Mouse (Mus musculus) lung, postnatal 0 days (tissue): ENCODE measurements around the gene Pipox.

Experiments
- CTCF ChIP-seq: IDR thresholded peaks from 2 replicates; pipeline ENCODE4 v1.5.1; 2016; ENCODE audit warnings: antibody characterized with exemption, mild to moderate bottlenecking
- EP300 ChIP-seq: IDR thresholded peaks from 2 replicates; pipeline ENCODE4 v1.6.1; 2016; ENCODE audit warnings: antibody characterized with exemption, mild to moderate bottlenecking, control low read depth

DNA sequence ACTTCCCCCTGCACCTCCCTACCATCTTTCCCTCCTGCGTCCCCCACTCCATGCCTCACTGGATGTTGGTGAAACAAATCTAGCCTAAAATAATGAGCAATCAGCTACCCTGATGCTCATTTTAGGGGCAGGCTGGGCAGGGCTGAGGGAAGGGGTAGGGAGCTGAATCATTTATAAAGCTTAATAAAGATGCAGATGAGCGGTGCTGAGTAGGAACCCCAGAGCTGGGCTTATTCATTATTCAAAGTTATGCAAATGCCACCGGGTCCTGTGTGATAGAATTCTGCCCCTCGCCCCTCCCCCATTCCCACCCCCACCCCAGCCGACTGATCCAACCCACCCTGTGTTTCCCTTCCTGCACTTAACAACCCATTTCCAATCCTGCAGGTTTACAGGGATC is 18.6 kb downstream of the Pipox start:
- TF ChIP-seq CTCF: no peak
- no peak for TF ChIP-seq EP300
